Mouse (Mus musculus): Measurements from ENCODE around the gene Slc12a1.

DNA sequence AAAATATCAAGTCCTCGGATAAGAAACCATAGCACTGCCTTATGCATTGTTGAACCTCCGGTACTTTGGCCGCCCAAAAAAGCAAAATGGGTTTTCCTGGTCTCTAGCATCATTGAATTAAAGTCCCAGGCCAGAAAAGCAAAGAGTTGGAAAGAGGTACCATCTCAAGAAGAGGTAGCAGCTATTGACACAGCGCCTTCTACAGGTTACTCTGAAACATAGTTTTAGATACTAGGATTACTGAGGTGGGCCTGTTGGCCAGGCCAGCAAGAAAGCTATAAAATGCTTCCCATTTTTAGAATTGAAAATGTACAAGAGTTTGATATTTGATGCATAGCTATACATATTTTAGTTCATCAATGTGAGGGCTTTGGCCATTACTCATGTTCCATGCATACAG lies 97.6 kb downstream of the Slc12a1 start:
- TF ChIP-seq CTCF (IDR thresholded peaks at IDR 0.05; ENCODE audit: low read depth) (peak; percentile 48), EP300 (optimal IDR thresholded peaks at IDR 0.05) (no peak)
